Mouse (Mus musculus) B cell, adult (primary cell): ENCODE data around the gene Nutm1. TPM values are rescaled to one million over a fixed set of nuclear protein-coding genes. Genes with fewer than 3 reads are reported as not detected.

ENCODE experiments used
- total RNA-seq: library from RNA; stranded (reverse); gene quantifications from 4 replicates; pipeline ENCODE4 v1.2.4, GENCODE M21; 2023; ENCODE audit not compliant: inconsistent age

Nutm1 gene
- not detected in 4 replicates for total RNA-seq

DNA sequence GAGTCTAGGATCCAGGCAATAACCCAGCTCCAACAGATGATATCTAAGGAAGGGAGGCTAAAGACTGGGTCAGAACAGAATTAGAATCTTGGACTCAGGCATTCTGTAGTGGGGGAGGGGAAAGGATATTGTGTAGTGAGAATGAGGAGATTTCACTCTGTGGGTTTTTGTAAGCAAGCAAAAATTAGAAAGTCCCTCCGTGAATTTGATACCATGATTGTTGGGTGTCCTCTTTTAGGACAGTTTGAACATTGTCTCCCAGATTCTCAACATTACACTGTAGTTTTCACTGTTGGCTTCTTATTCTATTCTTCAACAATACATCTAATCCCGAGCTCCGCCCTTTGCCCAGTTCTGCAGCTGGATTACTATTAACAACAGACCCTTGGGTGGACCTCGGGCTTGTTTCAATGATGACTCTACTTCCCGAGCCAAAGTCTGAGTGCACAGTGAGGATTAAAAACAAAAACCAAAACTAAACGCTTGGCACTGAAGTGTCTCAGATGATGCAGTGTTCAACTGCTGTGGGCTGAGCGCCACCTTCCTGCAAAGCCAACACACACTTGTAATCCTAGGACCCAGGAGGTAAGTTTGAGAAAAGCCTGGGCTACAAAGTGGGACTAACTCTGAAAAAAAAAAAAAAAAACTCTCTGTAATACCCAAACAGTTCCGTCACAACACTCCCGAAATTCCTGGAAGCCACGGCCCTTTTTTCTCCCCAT is at the start of gene Nutm1:
Gene Nutm1 (minus strand): TSS at position 51 of the 722 bp plus-strand sequence.

DNA sequence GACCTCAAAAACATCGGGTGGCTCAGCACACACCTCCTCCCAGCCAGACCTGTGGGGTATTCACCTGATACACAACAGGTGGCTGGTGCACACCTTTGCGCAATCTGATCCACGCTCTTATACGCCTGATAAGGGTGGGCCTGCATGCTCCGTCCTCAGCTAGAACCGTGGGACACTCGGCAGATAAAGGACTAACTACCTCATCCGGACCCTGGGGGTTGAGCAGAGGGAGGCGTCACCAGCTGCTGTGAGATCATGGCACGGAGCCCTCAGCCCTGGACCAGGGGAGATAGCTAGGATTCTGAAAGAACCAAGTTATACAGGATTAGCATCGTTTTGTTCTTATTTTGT is 7.1 kb upstream of the Nutm1 start, which contains the start of gene Gm21985:
Gene Gm21985 (plus strand): TSS at position 73 of the 351 bp plus-strand sequence.

DNA sequence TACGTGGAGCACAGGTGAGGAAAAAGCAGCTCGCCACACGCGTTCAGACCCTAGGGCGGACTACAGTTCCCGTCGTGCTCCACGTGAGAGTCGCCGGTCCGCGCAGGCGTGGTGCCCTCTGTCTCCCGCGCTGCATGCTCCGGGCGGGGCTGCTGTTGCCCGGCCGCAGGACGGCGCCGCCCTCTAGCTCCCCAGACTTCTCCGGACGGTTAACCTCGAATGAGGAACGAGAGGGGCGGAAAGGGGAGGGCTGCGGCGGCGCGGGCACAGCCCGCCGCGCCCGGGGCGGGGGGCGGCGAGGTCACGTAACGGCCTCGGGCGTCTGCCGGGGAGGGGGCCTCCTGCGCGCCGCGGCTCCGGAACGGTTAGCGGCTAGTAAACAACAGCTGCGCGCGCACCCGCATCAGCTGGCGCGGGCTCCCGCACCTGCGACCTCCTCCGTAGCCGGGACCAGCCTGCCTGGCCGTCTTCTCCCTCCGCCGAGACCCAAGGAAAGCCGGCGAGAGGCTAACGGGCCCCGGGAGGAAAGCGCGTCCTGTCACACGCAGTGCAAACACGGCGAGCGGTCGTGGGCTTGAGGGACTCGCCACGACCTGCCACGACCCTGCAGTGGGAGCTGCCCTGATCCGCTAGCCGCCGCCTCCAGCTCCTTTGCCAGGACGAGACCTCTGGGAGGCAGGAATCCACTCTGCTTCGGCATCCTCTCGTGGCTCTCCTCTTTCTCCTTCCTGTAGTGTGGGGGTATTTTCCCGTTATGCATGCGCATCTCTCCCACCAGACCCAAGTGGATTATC is 6.6 kb upstream of the Nutm1 start, which contains the start of gene Slc12a6:
Gene Slc12a6 (plus strand): TSS at position 378 of the 794 bp plus-strand sequence.

DNA sequence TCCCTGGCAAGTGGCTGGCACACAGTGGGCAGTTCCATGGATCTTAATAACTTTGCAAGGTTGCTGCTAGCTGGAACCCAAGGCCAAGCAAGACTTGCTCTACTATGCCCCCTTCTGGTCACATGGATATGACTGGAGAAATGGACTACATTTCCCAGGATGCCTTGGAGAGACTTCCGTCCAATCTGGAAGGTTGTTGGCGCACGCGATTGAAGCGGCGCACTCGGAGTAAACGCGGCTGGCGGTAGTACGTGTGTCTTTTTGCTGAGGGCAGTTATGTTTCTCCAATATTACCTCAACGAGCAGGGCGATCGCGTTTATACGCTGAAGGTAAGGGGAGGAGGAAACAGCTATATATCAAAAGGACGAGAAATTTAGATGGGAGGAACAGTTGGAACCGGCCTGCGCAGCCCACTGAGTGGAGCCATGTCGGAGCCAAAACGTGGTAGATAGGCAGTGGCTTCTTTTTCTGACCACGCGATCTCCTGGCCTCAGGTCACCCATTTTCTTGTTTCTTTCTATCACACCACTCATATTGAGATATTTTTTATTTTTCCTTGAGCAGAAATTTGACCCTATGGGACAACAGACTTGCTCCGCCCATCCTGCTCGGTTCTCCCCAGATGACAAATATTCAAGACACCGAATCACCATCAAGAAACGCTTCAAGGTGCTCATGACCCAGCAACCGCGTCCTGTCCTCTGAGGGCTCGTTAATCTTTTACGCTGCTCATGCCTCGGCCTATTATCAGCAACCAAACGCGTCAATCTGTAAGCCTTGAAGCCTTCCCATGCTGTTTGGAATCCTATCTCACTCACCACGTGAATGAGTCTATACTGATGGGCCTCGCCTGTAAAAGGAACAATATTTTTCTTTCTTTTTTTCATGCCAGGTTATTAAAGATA is 2.9 kb upstream of the Nutm1 start, which contains the start of gene Nop10:
Gene Nop10 (plus strand): TSS at position 179 of the 906 bp plus-strand sequence.

DNA sequence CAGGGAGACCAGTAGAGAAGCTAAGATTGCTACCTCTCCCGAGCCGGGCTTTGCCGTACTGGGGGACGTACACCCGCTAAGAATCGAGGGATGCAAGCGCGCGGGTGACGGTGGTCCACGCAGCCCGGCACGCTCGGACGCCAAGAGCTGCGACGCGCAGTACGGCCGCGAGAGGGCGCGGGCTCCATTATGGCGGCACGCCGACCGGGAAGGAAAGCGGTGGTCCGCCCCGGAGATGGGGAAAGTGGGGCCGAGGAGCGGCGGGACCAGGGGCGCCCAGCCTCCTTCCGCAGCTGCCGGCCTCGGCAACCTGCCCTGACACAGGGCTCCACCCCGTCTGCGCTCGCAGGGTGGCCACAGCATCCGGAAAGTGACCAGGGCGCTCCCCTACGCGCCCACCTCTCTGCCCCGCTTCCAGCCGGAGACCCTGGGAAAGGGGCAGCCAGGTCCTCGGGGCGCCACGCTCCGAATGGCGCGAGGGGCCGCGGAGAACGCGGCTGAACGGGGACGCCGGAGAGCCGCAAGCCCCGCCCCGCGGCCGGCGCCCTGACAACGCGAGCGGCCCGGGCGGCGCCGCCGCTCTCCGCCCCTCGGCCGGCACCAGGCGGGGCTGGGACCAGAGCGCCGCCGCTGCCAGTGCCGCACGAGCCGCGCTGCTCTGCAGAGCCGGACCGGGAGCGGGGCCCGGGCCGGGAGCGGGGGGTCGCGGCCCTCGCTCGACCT is 19.7 kb downstream of the Nutm1 start, which contains the start of gene Lpcat4:
Gene Lpcat4 (plus strand): TSS at position 257 of the 723 bp plus-strand sequence.

Other genes with a start within 250 kb of the Nutm1 start
- not detected in 4 replicates for gene Olfr1310, start 246.6 kb downstream of the Nutm1 start, total RNA-seq
- gene Olfr1311, start 234.9 kb downstream of the Nutm1 start, total RNA-seq = not detected in 4 replicates
- gene Olfr1312, start 209.1 kb downstream of the Nutm1 start, total RNA-seq = not detected in 4 replicates
- gene Olfr1313, start 181.4 kb downstream of the Nutm1 start, total RNA-seq = not detected in 4 replicates
- not detected in 4 replicates for gene Olfr1314, start 162.5 kb downstream of the Nutm1 start, total RNA-seq
- not detected in 4 replicates for gene Olfr1315-ps1, start 143.9 kb downstream of the Nutm1 start, total RNA-seq
- gene Olfr1316, start 124.3 kb downstream of the Nutm1 start, total RNA-seq = not detected in 4 replicates
- gene Olfr1317, start 119.0 kb downstream of the Nutm1 start, total RNA-seq = not detected in 4 replicates
- gene Olfr1318, start 105.1 kb downstream of the Nutm1 start, total RNA-seq = not detected in 4 replicates
- 7.0 to 10.3 TPM (median 9.0 TPM) in 4 replicates for gene Lpcat4, start 19.8 kb downstream of the Nutm1 start, total RNA-seq
- 61.1 to 71.6 TPM (median 67.0 TPM) in 4 replicates for gene Nop10, start 2.6 kb upstream of the Nutm1 start, total RNA-seq
- 308 to 321 TPM (median 314 TPM) in 4 replicates for gene Slc12a6, start 6.5 kb upstream of the Nutm1 start, total RNA-seq
- 0.27 to 0.70 TPM (median 0.30 TPM) in 3 of 4 replicates, not detected in the other for gene Gm21985, start 7.0 kb upstream of the Nutm1 start, total RNA-seq
- gene Emc4, start 108.7 kb upstream of the Nutm1 start, total RNA-seq = 27.2 to 28.8 TPM (median 28.1 TPM) in 4 replicates
- 9.0 to 10.6 TPM (median 10.2 TPM) in 4 replicates for gene Katnbl1, start 119.9 kb upstream of the Nutm1 start, total RNA-seq
- 9.9 to 11.4 TPM (median 10.7 TPM) in 4 replicates for gene Emc7, start 195.7 kb upstream of the Nutm1 start, total RNA-seq
- gene Chrm5, start 221.5 kb upstream of the Nutm1 start, total RNA-seq = not detected in 4 replicates
- gene Aven, start 233.7 kb upstream of the Nutm1 start, total RNA-seq = 10.6 to 19.8 TPM (median 16.1 TPM) in 4 replicates